Mouse (Mus musculus) megakaryocyte, embryonic 14.5 days (primary cell): ENCODE results near the gene Gm21637. TPM values are rescaled to one million over a fixed set of nuclear protein-coding genes. Genes with fewer than 3 reads are reported as not detected.
"Not testable (repeated sequence)": the region's sequence is repeated elsewhere in the genome, so short reads cannot be mapped to it uniquely, and the experiment has no call there.

Experiments used
- H3K27me3 ChIP-seq: replicated peaks from 2 replicates; pipeline ENCODE3; 2012; ENCODE audit warnings: inconsistent platforms
- H3K36me3 ChIP-seq: replicated peaks from 2 replicates; pipeline ENCODE3; 2012; ENCODE audit warnings: low read length, inconsistent platforms, mixed read lengths
- H3K4me1 ChIP-seq: 2 replicates; pipeline ENCODE4 v1.6.1; 2012; ENCODE audit warnings: inconsistent platforms
- H3K4me3 ChIP-seq: replicated peaks from 2 replicates; pipeline ENCODE3; 2012; ENCODE audit warnings: moderate library complexity, mild to moderate bottlenecking, inconsistent platforms
- H3K9me3 ChIP-seq: 2 replicates; pipeline ENCODE4 v1.6.1; 2012; ENCODE audit warnings: inconsistent platforms
- polyA plus RNA-seq: library from polyadenylated mRNA; stranded (reverse); fragments of >175 nt; gene quantifications from 2 replicates; pipeline ENCODE4 v1.2.3, GENCODE M21; 2012; ENCODE audit warnings: low replicate concordance; ENCODE audit not compliant: insufficient read depth

Gene Gm21637
- polyA plus RNA-seq: not detected in 2 replicates

DNA sequence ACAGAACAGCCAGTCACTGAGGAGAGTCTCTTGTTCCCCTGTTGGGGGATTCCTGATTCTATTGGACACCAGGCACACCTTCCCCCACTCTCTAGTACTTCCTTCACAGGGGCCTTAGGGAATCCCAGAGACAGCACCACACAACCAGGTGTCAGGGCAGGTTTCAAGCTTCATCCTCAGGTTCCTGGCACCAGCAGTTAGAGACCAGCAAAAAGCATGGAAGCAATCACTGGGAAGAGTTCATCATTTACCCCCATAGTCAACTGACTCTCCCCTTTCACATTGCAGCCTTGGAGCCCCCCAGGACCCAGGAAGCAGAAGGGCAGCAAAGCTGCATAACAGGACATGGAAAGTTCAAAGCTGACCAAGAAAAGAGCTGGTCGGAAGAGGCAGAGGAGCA, at the start of gene Gm21637:
Gm21637 (plus strand) TSS at position 301 of the 400 bp plus-strand sequence.
- H3K4me3 ChIP-seq, H3K27me3 ChIP-seq, H3K9me3 ChIP-seq, H3K36me3 ChIP-seq, H3K4me1 ChIP-seq: not testable (repeated sequence)

Other genes starting within 250 kb of the Gm21637 start
- not detected in 2 replicates for gene Btbd35f25, start 244.9 kb upstream of the Gm21637 start, polyA plus RNA-seq
- gene Btbd35f22, start 85.8 kb downstream of the Gm21637 start, polyA plus RNA-seq: not detected in 2 replicates